Mouse (Mus musculus) spleen, postnatal 36 days (tissue): ENCODE results near the gene Vrk3.
"Not testable (repeated sequence)": the region's sequence is repeated elsewhere in the genome, so short reads cannot be mapped to it uniquely, and the experiment has no call there.

ENCODE experiments used
- DNase-seq, 2 experiments: peaks; one replicate each; pipeline ENCODE4 v3.0.0; 2022; ENCODE audit warnings: low spot score in 2 of 2, mixed read lengths in 1 of 2

The Vrk3 gene

DNA sequence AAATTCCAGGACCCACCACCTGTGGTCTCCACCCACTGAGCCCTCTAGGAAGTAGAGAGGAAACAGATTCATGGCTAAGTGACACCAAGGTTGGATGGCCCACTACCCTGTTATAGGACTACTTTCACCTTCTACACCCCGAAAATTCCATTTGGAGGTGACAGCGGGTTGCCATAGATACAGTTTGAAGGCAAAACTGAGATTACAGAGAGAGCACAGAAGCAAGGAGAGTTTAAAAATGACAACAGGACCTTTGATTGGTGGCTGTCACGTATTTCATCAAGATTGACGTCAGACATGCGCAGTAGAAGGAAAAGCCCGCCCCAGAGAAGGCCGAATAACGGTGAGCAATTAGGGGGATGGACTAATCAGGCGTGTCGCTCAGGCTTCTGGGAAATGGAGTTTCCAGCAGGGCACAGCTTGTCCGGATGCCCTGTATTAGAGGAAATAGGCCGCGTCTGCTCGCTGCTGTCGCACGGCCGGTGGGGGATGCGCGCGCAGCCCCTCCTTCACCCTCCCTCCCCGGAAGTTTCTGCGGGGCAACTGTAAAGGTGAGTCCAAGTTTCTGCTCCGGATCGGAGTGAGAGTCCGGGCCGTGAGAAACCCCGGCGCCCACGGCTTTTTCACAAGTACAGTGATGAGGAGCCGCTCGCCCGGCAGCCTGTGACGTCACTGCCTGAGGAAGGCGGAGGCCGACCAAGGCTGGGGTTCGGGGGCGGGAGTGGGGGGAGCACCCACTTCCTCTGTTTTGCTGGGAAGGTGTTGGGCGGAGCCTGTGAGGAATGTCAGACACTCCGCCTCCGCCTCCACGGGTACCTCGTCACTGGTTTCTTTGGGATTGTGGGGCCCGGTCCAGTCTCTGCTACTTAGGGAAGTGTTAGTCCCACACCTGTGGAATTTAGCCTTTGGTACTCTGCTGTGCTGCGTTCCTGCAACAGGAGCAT, at the start of gene Vrk3:
TSS of gene Vrk3 (plus strand) at position 313 of the 944 bp plus-strand sequence.
- DNase-seq: peak; percentile 97 to 98

DNA sequence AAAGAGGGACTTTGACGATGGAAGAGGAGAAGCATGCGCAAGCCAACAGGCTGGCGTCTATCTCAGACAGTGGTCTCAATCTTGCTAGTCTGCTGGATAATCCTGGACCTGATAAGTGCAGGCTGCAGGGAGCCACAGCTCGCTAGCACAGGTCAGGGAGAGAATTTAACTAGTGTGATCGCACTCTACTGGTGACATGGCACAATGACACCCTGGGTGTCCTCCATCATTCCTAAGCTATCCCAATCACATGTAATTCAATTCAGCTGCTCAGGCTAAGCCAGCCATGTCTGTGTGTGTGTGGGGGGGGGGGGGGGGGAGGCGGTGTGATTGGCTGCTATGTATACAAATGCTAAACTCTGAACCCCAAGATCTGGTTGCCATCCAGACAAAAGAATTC, 46.3 kb upstream of the Vrk3 start:
- DNase-seq: no peak

DNA sequence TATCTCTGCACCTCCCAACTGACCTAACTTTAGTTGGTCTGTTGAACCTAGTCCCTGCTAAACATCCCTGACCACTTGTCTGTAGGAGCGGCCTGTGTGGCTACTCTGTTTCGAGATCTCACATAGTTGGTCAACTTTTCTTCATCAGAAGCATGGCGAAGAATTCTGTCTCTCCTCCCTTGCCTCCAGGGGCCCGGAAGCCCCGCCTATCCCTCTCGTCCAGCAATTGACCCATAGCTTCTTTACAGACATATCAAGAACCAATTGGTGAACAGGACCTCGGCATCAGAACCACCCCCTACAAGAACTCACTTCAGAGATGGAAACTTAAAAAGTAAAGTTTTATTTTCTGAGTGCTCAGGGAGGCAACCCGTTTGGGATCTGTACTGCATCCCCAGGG, 45.2 kb upstream of the Vrk3 start:
- DNase-seq: no peak

DNA sequence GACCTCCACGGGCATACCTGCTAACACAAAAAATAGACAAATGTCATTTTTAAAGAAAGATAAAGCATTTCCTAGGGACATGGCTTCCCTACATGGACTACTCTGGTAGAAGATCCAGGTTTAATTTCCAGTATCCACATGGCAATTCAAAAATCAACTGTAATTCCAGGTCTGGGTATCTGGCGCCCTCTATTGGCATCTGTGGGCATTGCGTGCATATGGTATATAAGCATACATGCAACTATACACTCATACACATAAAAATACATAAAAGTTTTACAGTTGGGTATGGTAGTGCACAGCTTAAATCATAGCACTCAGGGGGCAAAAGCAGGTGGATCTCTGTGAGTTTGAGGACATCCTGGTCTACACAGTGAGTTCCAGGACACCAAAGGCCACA, 43.9 kb upstream of the Vrk3 start:
- DNase-seq: no peak

DNA sequence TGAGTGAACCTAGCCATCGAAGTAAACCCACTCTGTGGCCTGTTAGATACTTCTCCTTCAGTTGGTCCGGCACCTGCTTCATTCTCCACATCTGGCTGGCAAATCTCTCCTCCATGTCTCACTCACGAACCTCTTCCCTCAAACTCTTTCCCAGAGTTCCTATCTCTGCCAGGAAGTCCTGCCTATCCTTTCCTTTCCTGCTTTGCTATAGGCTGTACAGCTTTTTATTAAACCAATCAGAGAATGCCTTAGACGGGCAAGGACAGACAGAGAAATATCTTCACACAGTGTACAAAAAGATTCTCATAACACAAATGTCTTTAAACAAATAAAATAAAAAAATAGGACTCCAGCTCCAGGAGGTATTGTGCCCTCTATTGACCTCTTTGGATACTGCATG, 43.1 kb upstream of the Vrk3 start:
- DNase-seq: no peak

DNA sequence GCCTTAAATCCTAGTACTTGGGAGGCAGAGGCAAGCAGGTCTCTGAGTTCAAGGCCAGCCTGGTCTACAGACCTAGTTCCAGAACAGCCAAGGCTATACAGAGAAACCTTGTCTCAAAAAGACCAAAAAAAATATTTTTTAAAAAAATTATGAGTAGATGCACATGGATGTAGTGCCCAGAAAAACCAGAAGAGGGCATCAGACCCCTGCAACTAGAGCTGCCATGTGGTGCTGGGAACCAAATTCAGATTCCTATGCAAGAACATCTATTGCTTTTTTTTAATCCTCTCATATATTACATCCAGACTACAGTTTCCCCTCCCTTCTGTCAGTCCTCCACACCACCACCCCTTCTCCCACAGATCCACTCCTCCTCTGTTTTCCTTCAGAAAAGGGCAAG, 41.9 kb upstream of the Vrk3 start:
- no peak for DNase-seq

DNA sequence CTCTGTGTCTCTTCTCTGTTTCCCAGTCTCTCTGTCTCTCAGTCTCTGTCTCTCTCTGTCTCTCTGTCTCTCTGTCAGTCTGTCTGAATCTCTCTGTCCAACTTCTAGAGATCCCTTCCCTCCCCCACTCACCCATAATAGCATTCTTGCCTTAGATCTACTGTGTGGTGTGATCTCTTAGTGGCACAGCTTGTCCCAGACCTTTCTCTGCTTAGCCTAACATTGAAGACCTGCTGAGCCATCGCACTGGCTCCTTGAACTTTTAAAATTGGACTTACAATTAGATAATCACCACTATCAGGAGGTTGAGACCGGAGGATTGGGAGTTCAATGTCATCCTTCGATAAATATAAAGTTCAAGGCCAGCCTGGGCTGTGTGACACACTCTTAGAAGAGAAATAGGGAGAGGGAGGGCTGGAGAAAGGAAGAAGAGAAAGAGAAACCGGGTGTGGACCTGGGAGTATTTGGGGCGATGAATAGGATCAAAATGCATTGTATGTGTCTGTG, 41.0 kb upstream of the Vrk3 start:
- DNase-seq: no peak

DNA sequence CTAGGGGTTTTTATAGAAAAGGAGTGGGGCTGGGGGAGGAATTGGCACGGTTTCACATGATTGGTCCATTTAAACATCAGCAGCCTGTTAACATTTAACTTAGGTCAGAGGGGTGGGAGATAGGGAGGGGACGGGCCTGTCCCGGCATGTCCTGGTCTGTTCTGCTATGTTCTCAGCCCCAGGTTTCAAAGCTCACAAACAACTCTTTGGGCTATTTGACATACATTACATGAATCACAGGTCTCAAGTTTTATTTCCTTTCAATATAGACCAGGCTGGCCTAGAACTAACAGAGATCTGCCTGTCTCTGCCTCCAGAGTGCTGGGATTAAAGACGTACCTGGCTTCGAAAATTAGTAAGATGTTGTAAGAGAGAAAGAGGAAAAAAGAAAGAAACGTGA, 40.1 kb upstream of the Vrk3 start:
- DNase-seq: not testable (repeated sequence)

DNA sequence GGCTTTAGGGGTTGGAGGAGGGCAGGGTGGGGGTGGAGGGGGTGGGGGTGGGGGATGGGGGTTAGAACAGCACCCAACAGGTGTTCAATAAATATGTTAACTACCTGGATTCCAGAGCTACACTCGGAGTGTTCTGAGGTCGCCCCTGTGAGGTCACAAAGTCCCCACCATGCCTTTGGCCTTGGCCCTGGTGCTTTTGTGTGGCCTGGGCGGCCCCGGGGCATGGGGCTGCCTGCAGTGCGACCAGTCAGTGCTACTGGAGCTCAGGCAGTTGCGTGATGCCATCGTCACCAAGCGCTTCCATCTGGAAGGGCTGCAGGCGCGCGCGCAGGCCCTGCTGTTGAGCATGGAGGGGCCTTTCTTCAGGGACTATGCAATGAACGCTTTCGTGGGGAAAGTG, 39.6 kb upstream of the Vrk3 start, which contains the start of gene Izumo2:
TSS of gene Izumo2 (plus strand) at position 169 of the 400 bp plus-strand sequence.
- DNase-seq: no peak

DNA sequence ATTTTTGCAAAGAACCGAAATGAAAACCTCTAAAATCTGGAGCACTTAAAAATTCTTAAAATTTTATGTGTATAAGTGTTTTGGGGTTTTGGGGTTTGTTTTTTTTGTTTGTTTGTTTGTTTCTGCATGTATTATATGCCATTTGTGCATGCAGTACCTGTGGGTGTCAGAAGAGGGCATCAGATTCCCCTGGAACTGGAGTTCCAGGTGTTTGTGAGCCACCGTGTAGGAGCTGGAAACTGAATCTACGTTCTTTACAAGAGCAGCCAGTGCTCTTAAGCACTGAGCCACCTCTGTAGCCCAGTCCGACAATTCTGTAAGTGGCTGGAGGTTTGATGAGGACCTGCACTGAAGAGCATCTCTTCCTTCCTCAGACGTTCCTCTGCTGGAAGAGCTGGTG, 38.3 kb upstream of the Vrk3 start:
- no peak for DNase-seq

DNA sequence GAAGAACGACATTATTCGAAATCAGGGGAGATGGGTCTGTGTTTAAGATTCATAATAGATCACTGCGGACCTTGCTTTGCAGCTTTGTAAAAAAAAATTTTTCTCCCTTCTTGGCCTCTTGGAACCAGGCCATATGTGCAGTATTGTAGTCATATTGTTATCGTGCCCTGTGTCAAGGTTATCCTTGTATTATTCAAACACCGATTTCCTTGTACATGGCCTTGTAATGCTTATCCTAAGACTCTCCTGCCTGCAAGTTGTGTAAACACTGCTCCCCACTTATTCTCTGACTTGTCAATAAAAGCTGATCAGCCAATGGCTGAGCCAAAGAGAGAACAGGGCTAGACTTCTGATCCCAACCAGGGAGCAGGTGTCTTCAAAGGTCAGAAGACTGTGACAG, 26.2 kb upstream of the Vrk3 start:
- no peak for DNase-seq

DNA sequence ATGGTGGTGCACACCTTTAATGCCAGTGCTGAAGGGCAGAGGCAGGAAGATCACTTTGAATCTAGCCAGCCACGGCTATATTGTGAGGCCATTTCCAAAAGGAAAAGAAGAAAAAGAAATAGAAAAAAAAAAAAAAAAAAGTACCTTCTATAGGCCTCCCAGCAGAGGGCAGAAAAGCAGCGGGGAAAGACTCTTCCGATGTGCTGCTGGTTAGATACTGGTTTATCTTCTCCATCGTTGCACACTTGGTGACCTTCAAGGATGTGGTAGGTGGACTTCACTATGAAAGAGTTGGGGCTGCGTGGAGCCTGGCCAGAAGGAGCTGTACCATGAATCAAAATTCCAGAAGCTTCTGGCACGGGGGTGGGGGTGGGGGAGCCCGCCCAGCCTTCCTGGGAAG, 23.9 kb upstream of the Vrk3 start:
- peak; percentile 10 to 18 for DNase-seq

DNA sequence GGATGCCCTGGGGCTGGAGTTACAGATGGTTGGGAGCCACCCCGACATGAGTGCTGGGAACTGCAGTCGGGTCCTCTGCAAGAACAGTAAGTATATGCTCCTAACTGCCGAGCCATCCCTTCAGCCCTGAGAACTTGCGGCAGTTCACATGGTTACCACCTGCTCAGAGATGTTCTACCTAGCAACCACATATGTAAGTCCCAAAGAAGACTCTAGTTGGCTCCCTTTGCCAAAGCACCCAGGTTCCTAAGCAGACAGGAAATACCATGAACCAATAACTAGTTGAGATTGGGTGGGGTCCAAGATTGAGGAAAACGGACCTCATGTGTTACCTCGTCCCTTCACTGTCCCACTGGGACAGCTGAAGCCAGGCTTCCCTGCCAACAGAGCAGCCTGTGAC, 21.9 kb upstream of the Vrk3 start:
- DNase-seq: peak; percentile 52 to 68

DNA sequence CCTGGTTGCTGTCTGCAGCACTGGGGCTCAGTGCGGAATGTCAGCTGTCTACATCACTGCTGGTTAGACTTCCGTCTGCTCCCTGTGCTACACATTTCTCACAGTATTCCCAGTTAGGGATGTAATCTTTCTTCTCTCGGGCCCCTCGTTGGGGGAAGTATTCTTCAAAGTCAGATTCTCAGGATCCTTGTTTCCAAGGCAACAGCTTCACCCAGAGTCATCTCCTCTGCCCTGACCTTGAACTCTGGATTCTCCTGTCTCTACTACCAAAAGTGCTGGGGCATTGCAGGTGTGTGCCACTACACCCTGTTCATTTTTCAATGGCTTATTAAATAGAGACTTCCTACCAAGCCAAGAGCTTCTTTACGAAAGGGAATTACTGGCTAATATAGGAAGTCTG, 21.1 kb upstream of the Vrk3 start:
- no peak for DNase-seq

DNA sequence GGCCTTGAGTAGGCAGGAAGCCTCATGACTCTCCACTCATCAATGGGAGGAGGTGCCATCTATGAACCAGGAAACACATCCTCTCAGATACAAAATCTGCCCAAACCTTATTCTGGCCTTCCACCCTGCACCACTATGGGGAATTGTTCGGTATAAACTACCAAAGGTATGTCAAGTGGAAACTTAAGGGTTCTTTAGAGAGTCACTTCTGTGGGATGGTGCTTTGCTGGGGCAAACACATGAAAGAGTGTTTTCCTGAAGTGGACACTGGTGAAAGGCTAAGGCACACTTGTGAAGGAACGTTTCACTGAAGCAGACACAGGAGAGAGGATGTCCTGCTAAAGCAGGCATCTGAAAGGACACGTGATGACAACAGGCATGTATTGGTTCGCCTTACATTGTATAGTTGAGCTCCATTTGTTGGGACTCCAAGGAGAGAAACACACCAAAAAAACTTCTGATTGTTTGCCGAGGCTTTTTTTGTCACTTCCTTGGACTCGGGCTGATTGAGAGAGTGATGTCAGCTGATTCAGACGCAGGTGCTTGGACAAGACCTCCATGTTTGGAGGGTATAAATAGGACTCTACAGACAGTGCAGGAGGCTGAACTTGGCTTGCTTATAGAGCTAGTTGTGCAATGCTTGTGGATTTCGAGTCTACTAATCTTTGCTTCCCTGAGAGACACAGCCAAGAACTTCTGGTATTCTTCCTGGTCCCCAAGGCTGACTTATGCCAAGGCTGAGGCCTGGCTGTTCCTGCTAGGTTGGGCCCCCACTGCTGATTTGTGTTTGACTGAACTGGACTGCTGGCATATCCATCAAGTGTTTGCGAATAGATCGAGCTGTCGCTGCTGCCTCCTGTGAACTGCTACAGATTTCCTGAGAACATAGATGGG, 19.9 kb upstream of the Vrk3 start:
- no peak for DNase-seq

DNA sequence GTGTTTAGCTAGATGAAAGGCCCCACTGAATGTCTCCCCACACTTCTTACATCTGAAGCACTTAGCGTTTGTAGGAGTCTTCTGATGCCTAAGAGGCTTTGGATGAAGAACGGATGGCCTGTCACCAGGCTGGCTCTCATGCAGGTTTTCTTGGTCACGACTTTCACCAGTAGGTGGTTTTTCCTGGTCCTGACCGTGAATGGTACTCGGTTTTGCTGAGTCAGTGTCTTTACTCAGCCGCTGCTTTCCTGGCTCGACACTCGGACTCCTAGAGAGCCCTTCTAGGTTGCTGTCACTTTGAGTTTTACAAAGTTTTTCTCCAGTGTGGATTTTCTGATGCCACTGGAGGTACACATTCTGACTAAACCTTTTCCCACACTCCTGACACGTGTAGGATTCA, 14.5 kb upstream of the Vrk3 start:
- DNase-seq: no peak

DNA sequence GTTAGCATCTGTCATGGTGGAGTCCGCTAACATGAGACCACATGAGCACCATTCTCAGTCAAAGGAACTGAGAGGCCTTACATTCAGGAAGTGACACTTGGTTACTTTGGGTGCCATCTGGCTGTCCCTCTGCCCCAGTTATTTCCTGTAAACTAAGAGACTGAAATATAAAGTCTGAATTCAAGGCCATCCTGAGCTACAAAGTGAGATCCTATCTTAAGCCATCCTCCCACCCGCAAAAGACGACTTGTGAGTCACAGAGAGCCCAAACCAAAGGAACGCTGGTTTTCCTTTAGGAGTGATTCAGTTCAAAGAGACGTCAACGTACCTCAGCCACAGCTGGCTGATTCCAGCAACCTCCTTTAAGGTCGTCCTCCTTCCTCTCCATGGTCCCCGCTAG, 6.9 kb upstream of the Vrk3 start:
- peak; percentile 13 to 32 for DNase-seq

DNA sequence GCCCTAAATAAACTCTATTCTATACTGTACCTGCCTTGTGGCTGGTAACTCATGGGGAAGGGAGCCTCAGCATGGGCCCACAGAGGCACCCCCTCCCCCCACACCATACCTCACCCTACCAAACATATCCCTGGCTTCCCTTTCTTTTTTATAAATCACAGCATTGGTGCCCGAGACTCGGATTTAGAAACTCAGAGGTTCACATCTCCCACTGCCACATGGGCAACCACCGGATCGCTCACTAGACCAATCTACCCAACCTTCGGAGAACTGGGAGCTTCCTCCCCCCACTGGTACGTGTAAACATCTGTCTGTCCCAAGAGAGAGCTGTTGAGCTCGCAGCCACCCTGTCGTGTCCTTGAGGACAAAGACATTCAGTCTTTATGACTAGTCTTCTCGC, 3.9 kb upstream of the Vrk3 start:
- DNase-seq: no peak

DNA sequence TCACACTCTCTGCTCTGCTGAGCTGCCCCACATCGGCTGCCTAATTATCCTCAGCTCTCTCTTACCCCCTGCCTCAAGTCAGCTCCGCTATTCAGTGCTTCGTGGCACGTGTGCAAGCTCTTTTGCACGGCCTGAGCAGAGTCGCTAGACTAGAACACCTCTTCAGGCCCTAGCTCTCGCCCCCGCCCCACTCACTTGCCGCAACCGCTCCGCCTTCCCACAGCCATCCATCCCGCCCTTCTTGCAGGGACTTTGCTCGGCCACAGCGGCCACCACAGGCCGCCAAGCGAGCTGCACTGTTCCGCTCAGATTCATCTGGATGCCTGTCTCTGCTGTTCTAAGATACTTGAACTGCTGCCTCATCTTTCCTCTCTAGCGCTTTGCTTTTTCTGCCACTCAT, 3.1 kb upstream of the Vrk3 start:
- peak; percentile 79 to 81 for DNase-seq

DNA sequence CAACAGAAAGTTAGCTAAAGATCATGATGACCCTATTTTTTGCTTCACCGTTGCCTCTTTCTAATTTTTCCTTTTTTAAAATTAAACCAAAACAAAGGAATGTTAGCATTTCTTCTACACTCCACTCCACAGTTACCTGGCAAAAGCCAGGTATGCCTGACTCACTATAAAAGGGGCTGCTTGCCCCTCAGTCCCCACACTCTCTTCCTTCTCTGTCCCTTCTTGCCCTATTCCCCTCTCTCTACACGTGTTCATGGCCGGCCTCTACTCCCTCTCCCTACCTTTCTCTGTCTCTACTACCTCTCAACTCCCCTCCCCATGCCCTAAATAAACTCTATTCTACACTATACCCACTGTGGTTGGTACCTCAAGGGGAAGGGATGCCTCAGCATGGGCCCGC, 1.1 kb upstream of the Vrk3 start:
- DNase-seq: no peak

DNA sequence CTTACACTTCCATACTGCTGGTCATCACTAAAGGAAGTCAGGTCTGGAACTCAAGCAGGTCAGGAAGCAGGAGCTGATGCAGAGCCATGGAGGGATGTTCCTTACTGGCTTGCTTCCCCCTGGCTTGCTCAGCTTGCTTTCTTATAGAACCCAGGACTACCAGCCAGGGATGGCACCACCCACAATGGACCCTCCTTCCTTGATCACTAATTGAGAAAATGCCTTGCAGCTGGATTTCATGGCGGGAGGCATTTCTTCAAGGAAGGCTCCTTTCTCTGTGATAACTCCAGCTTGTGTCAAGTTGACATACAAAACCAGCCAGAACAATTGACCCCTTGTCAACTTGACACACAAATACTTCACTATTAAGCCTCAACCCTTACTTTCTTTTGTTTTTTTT, 2.7 kb downstream of the Vrk3 start, which contains the start of gene Zfp473:
TSS of gene Zfp473 (minus strand) at position 101 of the 400 bp plus-strand sequence.
- not testable (repeated sequence) for DNase-seq

DNA sequence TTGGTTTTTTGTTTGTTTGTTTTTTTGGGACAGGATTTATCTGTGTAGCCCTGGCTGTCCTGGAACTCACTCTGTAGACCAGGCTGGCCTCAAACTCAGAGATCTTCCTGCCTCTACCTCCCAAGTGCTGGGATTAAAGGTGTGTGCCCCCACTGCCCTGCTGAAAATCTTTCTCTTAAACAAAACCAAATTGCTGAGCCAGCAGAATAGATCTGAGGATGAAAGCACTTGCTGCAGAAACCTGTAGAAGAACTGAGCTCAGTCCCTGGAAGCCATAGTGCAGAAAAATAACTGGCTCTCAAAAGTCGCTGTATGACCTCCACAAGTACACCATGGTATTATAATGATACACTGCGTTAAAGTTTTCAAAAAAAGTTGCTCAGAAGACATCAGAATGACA, 9.0 kb downstream of the Vrk3 start:
- DNase-seq: no peak
